Mouse (Mus musculus) granulocyte monocyte progenitor cell, adult 5-6 weeks (primary cell): ENCODE data around the gene Ddx49. TPM values are rescaled to one million over a fixed set of nuclear protein-coding genes. Genes with fewer than 3 reads are reported as not detected.
A peak's percentile ranks its signal among the peaks of the same experiment; 100 is the strongest.

Experiments
- ATAC-seq: replicated peaks from 2 replicates; pipeline ENCODE4 v1.8.0; 2016; ENCODE audit warnings: mild to moderate bottlenecking, moderate TSS enrichment, inconsistent platforms; ENCODE audit not compliant: poor library complexity, severe bottlenecking
- total RNA-seq, 2 experiments: library from RNA; stranded (forward) in 1 of 2; stranded (reverse) in 1 of 2; fragments of 200-712, 200-1000 nt in 1 of 2; fragments of >200 nt in 1 of 2; fragmentation: Nextera tagmentation in 1 of 2; gene quantifications; 2 replicates each; pipeline ENCODE4 v1.2.3; 2014 to 2017

The Ddx49 gene
- total RNA-seq, 2 experiments from 2014 or later = 66.8 to 177 TPM

DNA sequence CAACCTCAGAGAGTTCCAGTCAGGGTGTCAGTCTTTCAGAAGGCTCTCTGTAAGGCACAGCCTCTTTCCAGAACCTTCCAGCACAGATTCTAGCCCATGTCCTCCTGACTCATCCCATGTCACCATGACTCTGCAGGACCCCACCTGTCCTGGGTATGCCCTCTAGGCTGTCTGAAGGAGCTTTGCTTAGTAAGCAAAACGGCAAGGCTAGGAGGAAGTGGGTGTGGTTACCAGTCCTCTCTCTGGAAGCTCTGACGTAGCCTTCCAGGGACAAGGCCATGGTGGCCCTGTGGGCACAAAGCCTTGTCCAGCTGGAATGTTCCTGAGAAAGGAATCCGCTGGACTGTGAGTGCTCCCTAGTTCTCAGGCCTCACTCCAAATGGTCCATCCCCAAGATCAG is 29.3 kb downstream of the Ddx49 start:
- ATAC-seq = peak; percentile 59

DNA sequence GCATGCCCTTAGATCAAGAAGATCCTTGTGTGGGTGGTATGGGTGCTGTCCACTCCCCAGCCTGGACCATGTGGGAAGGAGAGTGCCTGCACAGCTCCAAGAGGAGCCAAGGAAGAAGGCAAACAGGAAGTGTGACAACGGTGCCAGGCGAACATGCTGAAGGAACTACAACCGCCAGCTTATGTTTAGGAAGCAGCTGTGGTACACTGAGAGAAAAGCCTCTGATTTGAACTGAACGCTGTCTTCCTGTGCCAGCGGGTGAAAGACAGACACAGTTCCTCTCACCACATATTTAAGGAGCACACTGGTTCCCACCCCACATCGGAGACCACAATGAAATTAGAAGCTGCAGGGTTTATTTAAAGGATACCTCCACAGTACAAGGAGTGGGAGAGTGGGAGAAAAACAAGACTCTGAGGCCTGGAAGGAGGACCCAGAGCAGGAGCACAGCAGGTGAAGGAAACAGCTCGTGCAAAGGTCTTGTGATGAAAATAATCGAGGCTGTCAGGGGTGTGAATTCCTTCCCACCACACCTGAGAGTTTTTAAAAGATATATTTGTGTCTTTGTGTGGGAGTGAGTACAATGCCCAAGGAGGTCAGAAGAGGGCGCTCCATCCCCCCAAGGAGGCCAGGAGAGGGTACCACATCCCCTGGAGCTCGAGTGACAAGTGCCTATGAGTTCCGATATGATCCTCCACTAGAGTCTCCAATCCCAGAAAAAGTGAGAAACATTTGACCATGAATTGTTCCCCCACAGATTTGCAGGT is 33.3 kb downstream of the Ddx49 start:
- peak; percentile 57 for ATAC-seq

DNA sequence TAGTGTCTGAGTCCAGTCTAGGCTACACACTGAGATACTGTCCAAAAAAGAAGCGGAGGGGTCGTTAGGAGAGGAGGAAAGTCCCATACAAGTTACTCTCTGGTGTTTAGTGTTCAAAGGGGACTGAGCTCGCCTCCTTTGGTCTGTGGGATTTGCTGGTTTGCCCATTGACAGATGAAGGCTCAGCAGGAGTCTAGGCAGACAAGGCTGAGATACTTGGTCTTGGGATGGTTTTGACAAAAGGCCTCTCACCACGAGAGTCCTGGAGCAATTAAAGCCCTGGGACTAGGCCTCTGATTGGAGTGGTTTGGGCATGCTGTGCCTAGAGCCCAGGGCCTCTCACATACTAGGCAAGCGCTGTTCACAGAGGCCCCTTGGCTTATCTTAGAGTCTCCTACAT is 34.0 kb downstream of the Ddx49 start:
- no peak for ATAC-seq

DNA sequence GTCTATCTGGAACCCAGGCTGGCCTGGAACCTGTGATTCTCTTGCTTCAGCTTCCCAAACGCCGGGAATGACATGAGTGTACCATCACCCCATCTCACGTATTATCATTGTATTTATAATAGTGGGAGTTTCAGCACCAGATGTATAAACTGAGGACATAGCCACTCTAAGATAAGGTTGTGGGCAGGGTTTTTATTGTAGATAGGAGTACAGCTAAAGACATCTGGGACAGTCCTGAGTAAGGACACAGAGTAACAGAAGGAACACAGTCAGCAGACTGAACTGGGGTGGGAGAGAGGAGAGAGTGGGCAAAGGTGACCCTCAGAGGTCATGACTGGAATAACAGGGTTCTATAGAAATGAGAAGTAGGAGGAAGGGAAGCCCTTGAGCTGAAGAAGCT is 34.6 kb downstream of the Ddx49 start:
- ATAC-seq = peak; percentile 20; the same call in 1 of the 2 replicates

DNA sequence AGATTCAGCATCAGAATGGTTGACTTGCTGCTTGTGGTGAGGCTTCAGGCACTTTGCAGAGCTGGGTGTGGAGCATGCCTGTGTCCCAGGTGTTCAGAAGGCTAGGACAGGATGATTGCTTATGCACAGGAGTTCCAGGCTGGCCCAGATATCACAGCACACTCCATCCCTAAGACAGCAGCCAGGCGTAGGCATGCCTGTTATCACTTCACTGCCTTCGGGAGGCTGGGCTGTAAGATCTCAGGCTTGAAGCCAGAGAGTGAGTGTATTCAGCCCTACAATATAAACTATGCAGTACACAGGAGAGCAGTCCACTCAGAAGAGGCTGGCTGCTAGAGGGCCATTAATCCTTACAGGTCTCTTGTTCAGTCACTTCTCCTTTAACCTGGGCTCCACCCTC is 43.2 kb downstream of the Ddx49 start:
- ATAC-seq = no peak

DNA sequence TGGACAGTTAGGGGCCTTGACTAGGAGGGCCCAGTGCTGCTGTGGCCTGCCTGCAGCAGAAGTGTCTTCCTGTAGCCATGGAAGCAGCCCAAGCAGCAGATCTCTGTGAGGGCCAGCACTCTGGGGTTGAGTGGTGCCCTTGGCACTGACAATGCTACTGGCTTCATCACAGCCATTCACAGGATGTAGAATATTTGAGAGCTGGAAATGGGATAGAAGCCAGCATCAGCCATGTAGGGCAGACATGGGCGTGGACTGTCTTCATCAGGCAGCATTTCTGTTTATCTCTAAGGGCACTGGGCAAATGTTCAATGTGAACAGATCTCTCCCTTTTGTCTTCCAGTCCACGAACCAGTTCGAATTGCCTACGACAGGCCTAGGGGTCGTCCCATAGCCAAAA is 43.7 kb downstream of the Ddx49 start:
- no peak for ATAC-seq

DNA sequence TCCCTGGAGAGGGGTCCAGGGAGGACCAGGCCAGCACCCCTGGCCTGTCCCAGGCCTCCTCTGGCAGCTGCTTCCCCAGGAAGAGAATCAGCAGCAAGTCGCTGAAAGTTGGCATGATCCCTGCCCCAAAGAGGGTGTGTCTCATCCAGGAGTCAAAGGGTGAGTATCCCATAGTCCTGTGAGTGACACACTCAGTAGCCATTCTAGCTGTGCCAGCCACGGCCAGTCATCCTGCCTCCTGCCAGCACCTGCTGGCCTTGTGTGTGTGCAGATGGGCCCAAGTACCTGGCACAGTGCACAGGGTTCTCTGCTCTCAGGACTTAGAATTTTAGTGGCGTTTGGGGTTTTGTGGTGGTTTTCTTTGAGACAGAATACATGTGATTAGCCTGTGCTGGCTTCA is 44.8 kb downstream of the Ddx49 start:
- ATAC-seq = no peak

DNA sequence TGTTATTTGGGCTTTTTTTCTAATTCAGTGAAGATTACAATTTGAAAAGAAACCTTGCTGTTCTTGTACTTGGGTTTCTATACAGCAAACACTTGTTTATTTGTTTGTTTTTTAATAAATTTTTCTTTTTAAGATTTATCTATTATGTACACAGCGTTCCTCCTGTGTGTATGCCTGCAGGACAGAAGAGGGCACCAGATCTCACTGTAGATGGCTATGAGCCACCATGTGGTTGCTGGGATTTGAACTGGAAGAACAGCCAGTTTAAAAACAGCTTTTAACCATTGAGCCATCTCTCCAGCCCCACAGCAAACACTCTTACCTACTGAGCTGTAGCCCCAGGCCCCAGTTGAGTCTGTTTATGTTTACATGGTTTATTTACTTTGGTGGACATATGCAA is 47.7 kb downstream of the Ddx49 start:
- no peak for ATAC-seq

DNA sequence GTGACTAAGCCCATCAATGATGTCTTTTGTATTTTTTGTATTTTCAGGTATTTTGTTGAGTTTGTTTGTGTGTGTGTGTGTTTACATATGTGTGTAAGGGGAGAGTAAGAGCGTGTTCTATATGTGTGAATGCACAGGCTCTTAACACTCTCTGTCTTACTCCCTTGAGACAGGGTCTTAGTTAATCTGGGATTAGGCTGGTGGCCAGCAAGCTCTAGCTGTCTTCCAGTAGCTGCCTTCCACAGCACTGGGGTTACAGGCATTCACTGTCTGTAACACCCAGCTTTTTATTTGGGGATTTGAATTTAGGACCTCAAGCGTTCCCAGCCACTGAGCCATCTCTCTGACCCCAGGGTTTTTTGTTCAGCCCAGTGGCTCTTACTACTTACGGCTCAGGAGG is 54.4 kb downstream of the Ddx49 start:
- ATAC-seq = no peak

DNA sequence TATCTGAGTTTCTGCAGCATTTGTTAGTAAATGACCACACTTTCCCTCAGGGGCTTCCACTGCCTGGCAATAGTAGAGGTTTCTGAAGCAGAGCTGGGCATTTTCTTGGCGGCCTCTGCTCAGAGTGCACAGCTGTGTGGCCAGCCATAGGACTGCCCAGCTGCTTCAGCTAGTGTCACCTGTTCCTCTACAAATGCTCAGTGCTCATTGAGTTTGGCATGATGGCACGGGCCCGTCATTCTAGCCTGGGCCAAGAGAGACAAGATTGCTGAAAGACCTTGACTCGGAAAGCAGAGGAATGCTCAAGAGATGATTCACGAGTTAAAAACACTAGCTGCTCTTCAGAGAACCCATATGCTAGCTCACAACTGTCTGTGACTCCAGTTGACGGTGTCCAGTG is 55.7 kb downstream of the Ddx49 start:
- ATAC-seq = no peak

Other genes starting within 250 kb of the Ddx49 start
- gene Tm6sf2, start 229.6 kb downstream of the Ddx49 start, total RNA-seq (2014; fragmentation: Nextera tagmentation) = 3.9 TPM in 1 of 2 replicates, not detected in the other
- gene Tm6sf2, start 229.6 kb downstream of the Ddx49 start, total RNA-seq (2017) = not detected in 2 replicates
- gene Hapln4, start 219.0 kb downstream of the Ddx49 start, total RNA-seq (2014; fragmentation: Nextera tagmentation) = not detected in 2 replicates
- gene Hapln4, start 219.0 kb downstream of the Ddx49 start, total RNA-seq (2017) = not detected in 2 replicates
- gene Ncan, start 181.6 kb downstream of the Ddx49 start, total RNA-seq (2014; fragmentation: Nextera tagmentation) = not detected in 2 replicates
- gene Ncan, start 181.6 kb downstream of the Ddx49 start, total RNA-seq (2017) = not detected in 2 replicates
- gene Nr2c2ap, start 171.2 kb downstream of the Ddx49 start, total RNA-seq (2014; fragmentation: Nextera tagmentation) = 37.0 and 64.5 TPM in 2 replicates
- gene Nr2c2ap, start 171.2 kb downstream of the Ddx49 start, total RNA-seq (2017) = 8.7 and 9.4 TPM in 2 replicates
- 4.8 and 6.9 TPM in 2 replicates for gene Rfxank, start 163.3 kb downstream of the Ddx49 start, total RNA-seq (2014; fragmentation: Nextera tagmentation)
- 5.9 and 11.6 TPM in 2 replicates for gene Rfxank, start 163.3 kb downstream of the Ddx49 start, total RNA-seq (2017)
- 26.6 and 53.7 TPM in 2 replicates for gene Borcs8, start 163.0 kb downstream of the Ddx49 start, total RNA-seq (2014; fragmentation: Nextera tagmentation)
- gene Borcs8, start 163.0 kb downstream of the Ddx49 start, total RNA-seq (2017) = 34.3 and 40.0 TPM in 2 replicates
- not detected in 2 replicates for gene Mef2b, start 162.8 kb downstream of the Ddx49 start, total RNA-seq (2014; fragmentation: Nextera tagmentation)
- not detected in 2 replicates for gene Mef2b, start 162.8 kb downstream of the Ddx49 start, total RNA-seq (2017)
- gene Tmem161a, start 130.1 kb downstream of the Ddx49 start, total RNA-seq (2014; fragmentation: Nextera tagmentation) = 15.6 and 29.6 TPM in 2 replicates
- 9.4 and 21.4 TPM in 2 replicates for gene Tmem161a, start 130.1 kb downstream of the Ddx49 start, total RNA-seq (2017)
- gene Slc25a42, start 90.2 kb downstream of the Ddx49 start, total RNA-seq (2014; fragmentation: Nextera tagmentation) = 3.2 and 5.5 TPM in 2 replicates
- 0.62 and 1.2 TPM in 2 replicates for gene Slc25a42, start 90.2 kb downstream of the Ddx49 start, total RNA-seq (2017)
- 62.5 and 68.0 TPM in 2 replicates for gene Sugp2, start 68.3 kb downstream of the Ddx49 start, total RNA-seq (2014; fragmentation: Nextera tagmentation)
- gene Sugp2, start 68.3 kb downstream of the Ddx49 start, total RNA-seq (2017) = 26.0 and 56.4 TPM in 2 replicates
- 4.9 and 6.9 TPM in 2 replicates for gene Armc6, start 68.0 kb downstream of the Ddx49 start, total RNA-seq (2014; fragmentation: Nextera tagmentation)
- gene Armc6, start 68.0 kb downstream of the Ddx49 start, total RNA-seq (2017) = 8.0 and 9.4 TPM in 2 replicates
- 5.4 and 12.3 TPM in 2 replicates for gene Homer3, start 19.7 kb downstream of the Ddx49 start, total RNA-seq (2014; fragmentation: Nextera tagmentation)
- 6.5 and 12.3 TPM in 2 replicates for gene Homer3, start 19.7 kb downstream of the Ddx49 start, total RNA-seq (2017)
- gene Cope, start within 50 bp of the Ddx49 start, total RNA-seq (2014; fragmentation: Nextera tagmentation) = 209 and 240 TPM in 2 replicates
- gene Cope, start within 50 bp of the Ddx49 start, total RNA-seq (2017) = 132 and 155 TPM in 2 replicates
- not detected in 2 replicates for gene Cers1, start 13.3 kb upstream of the Ddx49 start, total RNA-seq (2014; fragmentation: Nextera tagmentation)
- not detected in 2 replicates for gene Cers1, start 13.3 kb upstream of the Ddx49 start, total RNA-seq (2017)
- not detected in 2 replicates for gene Gdf1, start 27.3 kb upstream of the Ddx49 start, total RNA-seq (2014; fragmentation: Nextera tagmentation)
- gene Gdf1, start 27.3 kb upstream of the Ddx49 start, total RNA-seq (2017) = not detected in 2 replicates
- 30.6 and 33.7 TPM in 2 replicates for gene Upf1, start 50.8 kb upstream of the Ddx49 start, total RNA-seq (2014; fragmentation: Nextera tagmentation)
- 24.2 and 30.8 TPM in 2 replicates for gene Upf1, start 50.8 kb upstream of the Ddx49 start, total RNA-seq (2017)
- gene Comp, start 71.1 kb upstream of the Ddx49 start, total RNA-seq (2014; fragmentation: Nextera tagmentation) = 0.88 TPM in 1 of 2 replicates, not detected in the other
- gene Comp, start 71.1 kb upstream of the Ddx49 start, total RNA-seq (2017) = not detected in 2 replicates
- 7.4 and 19.5 TPM in 2 replicates for gene Crtc1, start 137.1 kb upstream of the Ddx49 start, total RNA-seq (2014; fragmentation: Nextera tagmentation)
- gene Crtc1, start 137.1 kb upstream of the Ddx49 start, total RNA-seq (2017) = 2.3 and 4.8 TPM in 2 replicates
- gene Klhl26, start 174.5 kb upstream of the Ddx49 start, total RNA-seq (2014; fragmentation: Nextera tagmentation) = 2.1 and 4.4 TPM in 2 replicates
- 4.0 and 4.1 TPM in 2 replicates for gene Klhl26, start 174.5 kb upstream of the Ddx49 start, total RNA-seq (2017)
- gene Tmem59l, start 184.9 kb upstream of the Ddx49 start, total RNA-seq (2014; fragmentation: Nextera tagmentation) = not detected in 2 replicates
- not detected in 2 replicates for gene Tmem59l, start 184.9 kb upstream of the Ddx49 start, total RNA-seq (2017)
- not detected in 2 replicates for gene Crlf1, start 190.7 kb upstream of the Ddx49 start, total RNA-seq (2014; fragmentation: Nextera tagmentation)
- gene Crlf1, start 190.7 kb upstream of the Ddx49 start, total RNA-seq (2017) = not detected in 2 replicates
- 21.7 and 30.2 TPM in 2 replicates for gene Rex1bd, start 204.3 kb upstream of the Ddx49 start, total RNA-seq (2014; fragmentation: Nextera tagmentation)
- 33.4 and 64.9 TPM in 2 replicates for gene Rex1bd, start 204.3 kb upstream of the Ddx49 start, total RNA-seq (2017)
- 2,675 and 2,799 TPM in 2 replicates for gene Uba52, start 208.3 kb upstream of the Ddx49 start, total RNA-seq (2014; fragmentation: Nextera tagmentation)
- 3,231 and 3,572 TPM in 2 replicates for gene Uba52, start 208.3 kb upstream of the Ddx49 start, total RNA-seq (2017)
- gene Fkbp8, start 225.2 kb upstream of the Ddx49 start, total RNA-seq (2014; fragmentation: Nextera tagmentation) = 113 and 149 TPM in 2 replicates
- gene Fkbp8, start 225.2 kb upstream of the Ddx49 start, total RNA-seq (2017) = 107 and 118 TPM in 2 replicates
- gene Kxd1, start 225.5 kb upstream of the Ddx49 start, total RNA-seq (2014; fragmentation: Nextera tagmentation) = 83.7 and 84.5 TPM in 2 replicates
- 68.7 and 74.4 TPM in 2 replicates for gene Kxd1, start 225.5 kb upstream of the Ddx49 start, total RNA-seq (2017)
- gene Ell, start 237.0 kb upstream of the Ddx49 start, total RNA-seq (2014; fragmentation: Nextera tagmentation) = 11.7 and 13.6 TPM in 2 replicates
- gene Ell, start 237.0 kb upstream of the Ddx49 start, total RNA-seq (2017) = 5.5 and 5.7 TPM in 2 replicates